Mouse (Mus musculus) gastrocnemius, postnatal 14 days (tissue): ENCODE measurements around the gene Pck2. TPM values are rescaled to one million over a fixed set of nuclear protein-coding genes. Genes with fewer than 3 reads are reported as not detected.
A peak's percentile ranks its signal among the peaks of the same experiment; 100 is the strongest.

Experiments
- DNase-seq: peaks from one replicate; pipeline ENCODE4 v3.0.0; 2021; ENCODE audit warnings: mixed read lengths
- intact Hi-C: fragments of 180-260 bp; cut with DNase I; formaldehyde crosslinking; loops from one replicate; pipeline ENCODE4 v1.15.1; 2025; ENCODE audit warnings: low total_unique reads
- total RNA-seq, 2 experiments: library from RNA; stranded (reverse); gene quantifications; 2 replicates each; pipeline ENCODE4 v1.2.3; 2021

Gene Pck2
- total RNA-seq, 2 experiments from 2014 or later, result 11.5 to 13.8 TPM

DNA sequence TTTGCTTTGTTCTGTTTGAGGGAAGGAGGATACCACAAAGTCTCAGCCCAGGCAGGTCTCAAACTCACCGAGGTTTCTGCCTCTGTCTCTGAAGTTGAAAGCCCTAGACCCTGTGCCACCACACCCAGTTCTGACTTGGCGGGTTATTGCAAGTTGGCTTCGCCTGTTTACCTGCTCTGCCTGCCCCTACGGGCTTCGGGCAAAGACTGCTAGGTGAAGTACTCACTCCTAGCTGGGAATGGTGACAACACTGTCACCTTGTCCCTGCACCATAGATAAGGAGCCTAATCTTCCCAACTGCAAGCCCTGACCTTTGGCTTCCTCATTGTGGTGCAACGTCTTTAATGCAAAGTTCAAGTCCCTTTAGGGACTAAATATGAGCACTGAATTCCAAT, 45.5 kb downstream of the Pck2 start:
- no peak for DNase-seq
- intact Hi-C loops, result no loop called here

DNA sequence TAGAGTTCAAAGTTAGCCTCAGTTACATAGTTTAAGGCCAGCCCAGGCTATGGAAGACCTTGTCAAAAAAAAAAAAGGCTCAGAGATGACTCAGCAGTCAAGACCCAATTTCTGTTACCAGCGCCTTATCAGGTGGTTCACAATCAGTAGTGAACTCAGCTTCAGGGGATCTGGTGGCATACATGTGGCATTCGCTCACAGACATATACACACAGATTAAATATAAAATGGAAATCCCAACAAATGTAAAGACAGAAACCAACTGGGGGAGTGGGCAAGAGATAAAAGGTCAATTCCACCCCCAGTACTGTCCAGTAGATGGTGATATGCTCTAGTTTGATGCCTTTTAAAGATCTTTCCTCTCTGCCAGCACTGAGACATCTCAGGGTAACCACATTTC, 46.1 kb downstream of the Pck2 start:
- DNase-seq, result no peak

DNA sequence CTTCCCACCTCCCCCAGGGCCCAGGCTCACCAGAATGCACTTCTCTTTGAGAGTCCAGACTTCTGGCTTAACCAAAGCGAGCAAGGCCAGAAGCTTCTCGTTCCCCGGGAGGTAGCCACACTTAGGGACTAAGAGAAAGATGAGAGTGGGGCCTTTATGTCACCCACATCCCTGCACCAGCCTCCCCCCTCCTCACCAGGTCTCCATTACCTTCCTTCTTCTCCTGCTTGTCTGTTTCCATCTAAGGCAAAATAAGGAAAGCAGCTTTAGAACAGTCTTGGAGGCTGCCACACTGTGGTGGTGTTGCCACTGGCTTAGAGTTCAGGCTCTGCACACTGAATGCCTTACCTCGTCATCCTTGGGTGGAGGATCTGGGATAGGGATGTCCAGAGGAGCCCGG, 49.2 kb downstream of the Pck2 start:
- DNase-seq, result no peak
- intact Hi-C loops, result no loop called here

More for the DNA sequence above, 46.1 kb downstream of the Pck2 start:
- intact Hi-C loops, result no loop called here

DNA sequence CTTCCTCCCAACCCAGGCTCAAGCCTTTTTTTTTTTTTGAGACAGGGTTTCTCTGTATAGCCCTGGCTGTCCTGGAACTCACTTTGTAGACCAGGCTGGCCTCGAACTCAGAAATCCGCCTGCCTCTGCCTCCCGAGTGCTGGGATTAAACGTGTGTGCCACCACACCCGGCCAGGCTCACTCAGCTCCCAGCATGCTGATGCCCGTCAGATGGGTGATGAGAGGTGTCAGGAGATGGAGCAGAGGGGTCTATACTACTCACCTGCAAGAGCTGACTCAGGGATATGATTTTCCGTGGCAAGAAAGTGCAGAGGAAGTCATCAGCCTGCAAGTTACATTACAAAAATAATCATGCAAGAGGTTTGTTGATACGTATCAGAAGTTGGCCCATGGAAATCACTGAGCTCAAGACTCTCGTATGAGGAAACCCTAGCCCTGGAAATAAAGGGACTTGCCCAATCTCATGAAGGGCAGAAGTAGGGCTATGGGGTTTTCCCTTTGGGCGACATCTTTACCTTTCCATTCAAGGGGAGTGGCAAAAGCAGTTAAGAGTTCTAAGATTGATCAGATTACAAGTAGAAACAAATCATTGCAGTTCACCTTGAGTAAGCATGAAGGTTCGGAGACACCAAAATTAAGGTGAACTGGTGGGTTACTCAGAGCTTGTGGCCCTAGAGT, 49.8 kb downstream of the Pck2 start:
- DNase-seq, result no peak
- intact Hi-C loops, result no loop called here

DNA sequence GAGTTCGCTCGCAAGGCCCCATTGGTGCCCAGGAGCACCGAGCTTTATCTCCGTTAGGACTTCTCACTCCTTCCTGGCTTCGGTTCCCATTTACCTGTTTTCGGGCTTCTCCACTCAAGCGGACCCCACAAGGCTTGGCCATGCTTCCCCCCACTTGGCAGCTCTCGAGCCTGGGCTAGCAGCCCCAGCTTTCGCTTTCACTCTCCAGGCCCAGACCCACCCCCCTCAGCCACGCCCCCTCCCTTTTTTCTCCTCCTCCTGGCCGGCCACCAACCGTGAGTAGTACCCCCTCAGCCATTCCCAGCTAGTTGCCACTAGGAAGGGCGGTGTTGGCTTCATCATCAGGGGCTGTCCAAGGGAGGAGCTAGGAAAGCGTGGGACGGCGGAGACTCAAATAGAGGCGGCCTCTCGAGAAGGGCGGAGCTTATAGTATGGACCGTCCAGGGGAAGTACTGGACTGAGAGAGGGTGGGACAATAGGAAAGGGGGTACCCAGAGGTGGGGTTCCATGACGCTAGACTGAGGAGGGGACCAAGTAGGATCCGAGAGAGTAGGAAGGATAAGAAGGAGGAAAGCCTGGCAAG, 50.8 kb downstream of the Pck2 start, which contains the start of gene Psme2:
TSS of gene Psme2 (minus strand) at position 366 of the 583 bp plus-strand sequence.
- intact Hi-C loops, result no loop called here

DNA sequence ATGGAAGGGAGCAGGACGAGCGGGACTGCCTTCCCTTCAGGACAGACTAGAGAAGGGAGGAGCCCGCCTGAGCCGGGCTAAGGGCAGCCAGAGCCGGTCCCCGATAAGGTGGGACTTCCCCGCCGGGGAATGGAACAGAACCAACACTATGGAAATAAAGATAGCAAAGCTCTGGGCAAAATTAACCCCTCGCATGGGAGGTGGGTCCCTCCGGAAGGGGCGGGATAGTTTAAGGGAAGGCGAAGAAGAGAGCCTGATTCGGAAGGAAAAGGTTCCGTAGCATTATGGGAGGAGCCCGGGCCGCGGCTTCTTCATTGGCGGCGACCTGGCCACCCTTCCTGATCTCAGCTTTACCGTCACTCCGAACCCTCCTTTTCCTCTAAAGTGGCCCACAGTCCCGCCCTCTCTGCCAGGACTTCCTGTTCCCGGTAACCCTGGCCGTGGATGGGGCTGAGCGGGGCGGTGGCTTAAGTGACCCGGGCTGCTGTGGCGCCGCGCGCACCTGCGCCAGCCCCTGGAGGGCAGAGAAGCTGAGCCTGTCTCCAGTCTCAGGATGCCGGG, 51.3 kb downstream of the Pck2 start, which contains the start of gene Rnf31:
TSS of gene Rnf31 (plus strand) at position 378 of the 561 bp plus-strand sequence.
- intact Hi-C loops, result no loop called here
- DNase-seq, result peak; percentile 95

More for the DNA sequence above, 50.8 kb downstream of the Pck2 start, which contains the start of gene Psme2:
- DNase-seq, result peak; percentile 95

DNA sequence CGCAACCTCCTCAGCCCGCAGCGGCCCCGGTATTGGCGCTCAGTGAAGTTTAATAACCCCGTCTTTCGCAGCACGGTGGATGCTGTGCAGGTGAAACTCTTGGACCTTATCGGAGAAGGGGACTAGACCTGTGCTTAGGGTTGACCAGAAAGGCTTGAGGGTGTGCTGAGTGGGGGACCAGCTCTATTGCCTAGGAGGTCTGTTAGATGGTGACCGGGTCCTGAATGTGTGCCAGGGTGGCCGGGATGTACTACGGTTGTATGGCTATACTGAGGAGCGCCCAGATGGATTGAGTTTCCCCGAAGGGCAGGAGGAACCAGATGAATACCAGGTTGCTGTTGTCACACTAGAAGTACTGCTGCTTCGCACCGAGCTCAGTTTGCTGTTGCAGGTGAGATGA, 52.2 kb downstream of the Pck2 start:
- intact Hi-C loops, result no loop called here
- DNase-seq, result no peak

DNA sequence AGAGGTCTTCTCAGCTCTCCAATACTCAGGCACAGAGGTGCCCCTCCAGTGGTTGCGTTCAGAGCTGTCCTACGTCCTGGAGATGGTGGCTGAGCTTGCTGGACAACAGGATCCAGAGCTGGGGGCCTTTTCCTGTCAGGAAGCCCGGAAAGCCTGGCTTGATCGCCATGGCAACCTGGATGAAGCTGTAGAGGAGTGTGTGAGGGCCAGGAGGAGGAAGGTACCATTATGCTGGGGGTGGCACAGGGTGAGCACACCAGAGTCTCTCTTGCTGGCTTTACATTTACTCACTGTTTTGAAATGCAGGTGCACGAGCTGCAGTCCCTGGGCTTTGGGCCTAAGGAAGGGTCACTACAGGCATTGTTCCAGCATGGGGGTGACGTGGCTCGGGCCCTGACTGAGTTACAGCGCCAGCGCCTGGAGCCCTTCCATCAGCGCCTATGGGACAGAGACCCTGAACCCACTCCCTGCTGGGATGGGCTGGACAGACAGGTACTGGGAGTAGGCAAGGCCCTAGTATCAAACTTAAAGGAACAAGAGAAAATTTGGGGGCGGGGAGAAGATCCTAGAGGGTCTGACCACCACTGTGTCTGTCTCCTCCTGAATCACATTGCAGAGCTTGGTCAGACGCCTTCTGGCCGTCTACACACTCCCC, 56.1 kb downstream of the Pck2 start:
- intact Hi-C loops, result no loop called here

DNA sequence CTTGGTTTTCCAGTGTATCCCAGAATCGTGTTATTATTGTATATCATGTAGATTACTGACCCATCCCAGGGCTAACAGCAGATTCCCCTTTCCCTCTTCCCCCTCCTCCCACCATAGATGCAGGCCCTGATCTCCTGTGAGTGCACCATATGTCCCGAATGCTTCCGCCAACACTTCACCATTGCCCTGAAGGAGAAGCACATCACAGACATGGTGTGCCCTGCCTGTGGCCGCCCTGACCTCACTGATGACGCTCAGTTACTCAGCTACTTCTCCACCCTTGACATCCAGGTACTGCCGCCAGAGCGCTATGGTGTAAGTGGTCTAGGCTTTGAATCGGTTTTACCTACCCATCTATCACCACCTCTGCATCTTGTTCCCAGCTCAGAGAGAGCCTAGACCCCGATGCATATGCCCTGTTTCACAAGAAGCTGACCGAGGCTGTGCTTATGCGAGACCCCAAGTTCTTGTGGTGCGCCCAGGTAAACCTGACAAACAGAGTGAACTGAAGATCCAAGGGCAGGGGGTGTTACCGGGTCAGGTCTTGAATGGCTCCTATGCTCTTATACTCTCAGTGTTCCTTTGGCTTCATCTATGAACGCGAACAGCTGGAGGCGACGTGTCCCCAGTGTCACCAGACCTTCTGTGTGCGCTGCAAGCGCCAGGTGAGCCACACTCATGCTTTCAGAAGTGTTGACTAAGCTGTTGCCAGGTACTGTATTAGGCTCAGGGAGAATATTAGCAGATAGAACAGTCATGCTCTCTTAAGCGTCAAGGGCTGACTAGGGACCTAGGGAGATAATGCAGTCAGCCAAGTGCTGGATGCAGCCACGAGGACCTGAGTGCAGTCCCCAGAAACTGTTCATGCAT, 58.7 kb downstream of the Pck2 start:
- intact Hi-C loops, result no loop called here
- DNase-seq, result no peak

More for the DNA sequence above, 56.1 kb downstream of the Pck2 start:
- DNase-seq, result no peak

Other genes starting within 250 kb of the Pck2 start
- 10 to 100 TPM; 30.5 to 40.5 TPM for gene Dhrs4, start 61.5 kb upstream of the Pck2 start, total RNA-seq
- 1 to 10 TPM in 1 of 2 experiments, under 1 TPM in 1; 0.74 to 1.3 TPM for gene Carmil3, start 49.6 kb upstream of the Pck2 start, total RNA-seq
- under 1 TPM in 1 of 2 experiments, not detected in 1; 0.16 TPM for gene Cpne6, start 29.8 kb upstream of the Pck2 start, total RNA-seq
- not detected for gene Nrl, start 15.3 kb upstream of the Pck2 start, total RNA-seq
- gene Dcaf11, start 19.7 kb downstream of the Pck2 start, total RNA-seq, result 10 to 100 TPM; 76.5 to 87.8 TPM
- gene A730061H03Rik, start 20.1 kb downstream of the Pck2 start, total RNA-seq, result not detected
- 100 to 1,000 TPM; 415 to 455 TPM for gene Fitm1, start 35.4 kb downstream of the Pck2 start, total RNA-seq
- gene Psme1, start 37.9 kb downstream of the Pck2 start, total RNA-seq, result 10 to 100 TPM; 48.3 to 49.7 TPM
- gene Emc9, start 45.0 kb downstream of the Pck2 start, total RNA-seq, result 10 to 100 TPM; 38.6 to 39.4 TPM
- gene Psme2, start 50.8 kb downstream of the Pck2 start, total RNA-seq, result 10 to 100 TPM; 57.5 to 63.2 TPM
- gene Rnf31, start 51.4 kb downstream of the Pck2 start, total RNA-seq, result 10 to 100 TPM in 1 of 2 experiments, 1 to 10 TPM in 1; 9.4 to 11.7 TPM
- gene Irf9, start 63.3 kb downstream of the Pck2 start, total RNA-seq, result 1 to 10 TPM; 3.9 to 4.8 TPM
- under 1 TPM; 0.53 to 0.72 TPM for gene Rec8, start 77.8 kb downstream of the Pck2 start, total RNA-seq
- 10 to 100 TPM; 52.5 to 62.0 TPM for gene Ipo4, start 95.7 kb downstream of the Pck2 start, total RNA-seq
- under 1 TPM; 0.27 to 0.96 TPM for gene Gm49378, start 97.6 kb downstream of the Pck2 start, total RNA-seq
- 10 to 100 TPM; 21.5 TPM for gene Tm9sf1, start 103.5 kb downstream of the Pck2 start, total RNA-seq
- gene Tssk4, start 109.9 kb downstream of the Pck2 start, total RNA-seq, result under 1 TPM; 0.12 to 0.49 TPM
- gene Mdp1, start 120.2 kb downstream of the Pck2 start, total RNA-seq, result 10 to 100 TPM; 17.8 to 19.7 TPM
- gene Gmpr2, start 131.7 kb downstream of the Pck2 start, total RNA-seq, result 1 to 10 TPM; 4.0 to 4.3 TPM
- 100 to 1,000 TPM; 200 to 201 TPM for gene Nedd8, start 131.9 kb downstream of the Pck2 start, total RNA-seq
- gene Tinf2, start 141.6 kb downstream of the Pck2 start, total RNA-seq, result 10 to 100 TPM; 10.3 to 11.2 TPM
- gene Tgm1, start 173.7 kb downstream of the Pck2 start, total RNA-seq, result under 1 TPM; 0.16 to 0.35 TPM
- gene Rabggta, start 182.0 kb downstream of the Pck2 start, total RNA-seq, result 1 to 10 TPM; 8.2 to 9.3 TPM
- gene Dhrs1, start 205.4 kb downstream of the Pck2 start, total RNA-seq, result 10 to 100 TPM; 28.5 to 30.2 TPM
- gene Nop9, start 205.4 kb downstream of the Pck2 start, total RNA-seq, result 10 to 100 TPM; 12.1 to 13.9 TPM
- not detected for gene Cideb, start 218.2 kb downstream of the Pck2 start, total RNA-seq
- gene Ltb4r2, start 221.2 kb downstream of the Pck2 start, total RNA-seq, result under 1 TPM in 1 of 2 experiments, not detected in 1; 0.12 TPM
- gene Ltb4r1, start 225.7 kb downstream of the Pck2 start, total RNA-seq, result under 1 TPM; 0.22 to 0.39 TPM
- 1 to 10 TPM; 7.1 to 8.6 TPM for gene Adcy4, start 243.8 kb downstream of the Pck2 start, total RNA-seq
- gene Ripk3, start 248.6 kb downstream of the Pck2 start, total RNA-seq, result 1 to 10 TPM; 2.4 to 2.6 TPM